In genomic region chr1:36478343-36478795, GRCm38 (mm10) we compare ENCODE assay signal across 13 mouse cellular contexts. TPM values are rescaled to one million over a fixed set of nuclear protein-coding genes. Genes with fewer than 3 reads are reported as not detected.
A peak's percentile ranks its signal among the peaks of the same experiment; 100 is the strongest.
DNase-seq lines count a peak whose midpoint lies in the region; ATAC-seq and TF ChIP-seq lines count a peak whose summit lies in the region.
"Had no signal": no experiment of that assay in that cellular context is flagged by ENCODE, and none has a peak within 500 bp of the region (broad histone marks: within the 10 kb centered on the region; RNA-seq: fewer than 3 reads in every experiment).

No protein-coding gene starts in this region.

- H3K4me1 ChIP-seq in heart, embryonic 13.5 days, result peaks cover 55% of the 10 kb centered on the region
- H3K4me1 ChIP-seq in midbrain, postnatal 0 days (ENCODE audit: insufficient read depth, low read length), result peaks cover 23% of the 10 kb centered on the region
- peaks cover 49% of the 10 kb centered on the region for H3K4me1 ChIP-seq in midbrain, embryonic 10.5 days

- H3K4me2 ChIP-seq in heart, embryonic 13.5 days, result no peak overlapping the region
- H3K4me2 ChIP-seq in midbrain, postnatal 0 days (ENCODE audit: low read depth, low read length, poor library complexity, severe bottlenecking), result no peak overlapping the region

- no peaks in the 10 kb centered on the region for H3K27me3 ChIP-seq in heart, embryonic 13.5 days (replicated peaks)
- H3K27me3 ChIP-seq in midbrain, postnatal 0 days (ENCODE audit: insufficient read depth, low read length), result no peaks in the 10 kb centered on the region
- H3K27me3 ChIP-seq in midbrain, embryonic 10.5 days (ENCODE audit: low read depth, poor library complexity, severe bottlenecking), result no peaks in the 10 kb centered on the region

- TF ChIP-seq CTCF in midbrain, postnatal 0 days (IDR thresholded peaks at IDR 0.05), result no peak

- no peak overlapping the region for H3K4me3 ChIP-seq in heart, embryonic 13.5 days
- H3K4me3 ChIP-seq in midbrain, postnatal 0 days (ENCODE audit: low read depth, low read length), result no peak overlapping the region
- H3K4me3 ChIP-seq in midbrain, embryonic 10.5 days, result no peak overlapping the region
- H3K4me3 ChIP-seq: erythroblast, embryonic 14.5 days; heart, adult 2 months had no signal

- H3K9me3 ChIP-seq in heart, embryonic 13.5 days, result no peaks in the 10 kb centered on the region
- H3K9me3 ChIP-seq in midbrain, postnatal 0 days (ENCODE audit: low read length), result no peaks in the 10 kb centered on the region
- H3K9me3 ChIP-seq in midbrain, embryonic 10.5 days (replicated peaks), result no peaks in the 10 kb centered on the region

- 68% methylated on average over 2 of the region's 2 CpGs for WGBS in heart, embryonic 13.5 days
- 41% methylated on average over 2 of the region's 2 CpGs for whole genome bisulfite sequencing in midbrain, postnatal 0 days
- 59% methylated on average over 2 of the region's 2 CpGs for WGBS in midbrain, embryonic 10.5 days

- no peak for ATAC-seq in heart, embryonic 13.5 days (ENCODE audit: extremely low read depth, insufficient number of reproducible peaks, low FRiP score, low TSS enrichment)
- ATAC-seq in midbrain, postnatal 0 days (ENCODE audit: low FRiP score), result no peak

- no peak for DNase-seq in heart, adult 18-20 months
- peak; percentile 52 for DNase-seq in midbrain, postnatal 0 days (ENCODE audit: low spot score)
- no peak for DNase-seq in midbrain, embryonic 10.5 days (ENCODE audit: low spot score)
- DNase-seq in kidney, adult 11 months, result peak; percentile 63
- DNase-seq in kidney, postnatal 25 days, result peak; percentile 34 to 64
- no peak for DNase-seq in embryo, embryonic 10.5 days (ENCODE audit: low spot score)
- no peak for DNase-seq in adrenal gland, adult 2 months
- DNase-seq: heart, adult 2 months; heart, postnatal 14 days had no signal

- no peak overlapping the region; the same call in 1 of the 2 replicates for H3K27ac ChIP-seq in heart, embryonic 13.5 days (replicated peaks)
- no peak overlapping the region for H3K27ac ChIP-seq in midbrain, postnatal 0 days (ENCODE audit: low read depth, low read length)
- H3K27ac ChIP-seq in midbrain, embryonic 10.5 days (replicated peaks), result no peak overlapping the region
- H3K27ac ChIP-seq: heart, adult 2 months; liver, embryonic 14.5 days; macrophage had no signal

- H3K9ac ChIP-seq in heart, embryonic 13.5 days, result peak overlapping the region; percentile 14; the same call in 1 of the 2 replicates
- no peak overlapping the region for H3K9ac ChIP-seq in midbrain, postnatal 0 days (replicated peaks; ENCODE audit: low read length, poor library complexity, severe bottlenecking)
- H3K9ac ChIP-seq: liver, embryonic 14.5 days had no signal

- no peaks in the 10 kb centered on the region for H3K36me3 ChIP-seq in heart, embryonic 13.5 days
- H3K36me3 ChIP-seq in midbrain, postnatal 0 days (ENCODE audit: insufficient read depth, low read length), result no peaks in the 10 kb centered on the region
- no peaks in the 10 kb centered on the region for H3K36me3 ChIP-seq in midbrain, embryonic 10.5 days

RNA-seq across cellular contexts. Expression of gene Cnnm4, which starts 6.9 kb away (rescaled TPM):
- polyA plus RNA-seq in heart, embryonic 13.5 days (2015; fragmentation: Nextera tagmentation; extraction: Ambion mirVana), result 6.3 and 6.7 TPM in 2 replicates
- 1 to 10 TPM; 3.8 to 4.3 TPM for total RNA-seq in heart, adult 18-20 months (2021)
- total RNA-seq in midbrain, postnatal 0 days (2014; rRNA removed), result 15.6 and 16.8 TPM in 2 replicates
- 10.6 and 11.0 TPM in 2 replicates for polyA plus RNA-seq in midbrain, postnatal 0 days (2015; fragmentation: Nextera tagmentation; extraction: Ambion mirVana)
- 15.5 and 15.6 TPM in 2 replicates for polyA plus RNA-seq in midbrain, embryonic 10.5 days (2016; fragmentation: Nextera tagmentation; extraction: Ambion mirVana)
- total RNA-seq in adrenal gland, adult 2 months (2021), result 1 to 10 TPM; 4.6 to 5.3 TPM
- polyA plus RNA-seq in adrenal gland, adult 2 months (2012; rRNA removed), result 2.6 and 3.3 TPM in 2 replicates

RNA-seq across cellular contexts. Expression of gene Lman2l, which starts 33.3 kb away (rescaled TPM):
- polyA plus RNA-seq in heart, embryonic 13.5 days (2015; fragmentation: Nextera tagmentation; extraction: Ambion mirVana), result 44.2 and 49.5 TPM in 2 replicates
- total RNA-seq in heart, adult 18-20 months (2021), result 10 to 100 TPM; 26.8 to 29.5 TPM
- 25.9 and 26.4 TPM in 2 replicates for total RNA-seq in midbrain, postnatal 0 days (2014; rRNA removed)
- polyA plus RNA-seq in midbrain, postnatal 0 days (2015; fragmentation: Nextera tagmentation; extraction: Ambion mirVana), result 40.0 and 40.7 TPM in 2 replicates
- polyA plus RNA-seq in midbrain, embryonic 10.5 days (2016; fragmentation: Nextera tagmentation; extraction: Ambion mirVana), result 63.5 and 69.9 TPM in 2 replicates
- 10 to 100 TPM; 50.5 to 54.5 TPM for total RNA-seq in adrenal gland, adult 2 months (2021)
- 13.7 and 15.0 TPM in 2 replicates for polyA plus RNA-seq in adrenal gland, adult 2 months (2012; rRNA removed)

RNA-seq across cellular contexts. Expression of gene Cnnm3, which starts 33.3 kb away (rescaled TPM):
- polyA plus RNA-seq in heart, embryonic 13.5 days (2015; fragmentation: Nextera tagmentation; extraction: Ambion mirVana), result 2.0 and 2.4 TPM in 2 replicates
- 10 to 100 TPM; 13.1 to 16.6 TPM for total RNA-seq in heart, adult 18-20 months (2021)
- total RNA-seq in midbrain, postnatal 0 days (2014; rRNA removed), result 32.9 and 40.8 TPM in 2 replicates
- polyA plus RNA-seq in midbrain, postnatal 0 days (2015; fragmentation: Nextera tagmentation; extraction: Ambion mirVana), result 4.3 and 5.2 TPM in 2 replicates
- 2.6 and 3.1 TPM in 2 replicates for polyA plus RNA-seq in midbrain, embryonic 10.5 days (2016; fragmentation: Nextera tagmentation; extraction: Ambion mirVana)
- total RNA-seq in adrenal gland, adult 2 months (2021), result 10 to 100 TPM; 25.9 to 32.0 TPM
- 53.9 and 70.6 TPM in 2 replicates for polyA plus RNA-seq in adrenal gland, adult 2 months (2012; rRNA removed)

RNA-seq across cellular contexts. Expression of gene Ankrd23, which starts 58.3 kb away (rescaled TPM):
- 17.7 and 20.1 TPM in 2 replicates for polyA plus RNA-seq in heart, embryonic 13.5 days (2015; fragmentation: Nextera tagmentation; extraction: Ambion mirVana)
- total RNA-seq in heart, adult 18-20 months (2021), result 100 to 1,000 TPM; 315 to 408 TPM
- total RNA-seq in midbrain, postnatal 0 days (2014; rRNA removed), result 9.8 and 11.6 TPM in 2 replicates
- polyA plus RNA-seq in midbrain, postnatal 0 days (2015; fragmentation: Nextera tagmentation; extraction: Ambion mirVana), result 12.8 and 14.8 TPM in 2 replicates
- 16.3 and 17.4 TPM in 2 replicates for polyA plus RNA-seq in midbrain, embryonic 10.5 days (2016; fragmentation: Nextera tagmentation; extraction: Ambion mirVana)
- total RNA-seq in adrenal gland, adult 2 months (2021), result 10 to 100 TPM in 1 of 2 experiments, 1 to 10 TPM in 1; 6.9 to 11.2 TPM
- 16.5 and 19.9 TPM in 2 replicates for polyA plus RNA-seq in adrenal gland, adult 2 months (2012; rRNA removed)

Comparison
In these comparisons a context has a peak if more than half of its experiments do, and no peak if none do; other contexts are left out.
1. DNase-seq: peak in midbrain, postnatal 0 days (single experiment), kidney, adult 11 months (single experiment) and kidney, postnatal 25 days (2 of 2); none in heart, adult 18-20 months (0 of 2), midbrain, embryonic 10.5 days (single experiment), embryo, embryonic 10.5 days (single experiment) and adrenal gland, adult 2 months (single experiment).